Mouse (Mus musculus): ENCODE data around the gene Stxbp3. TPM values are rescaled to one million over a fixed set of nuclear protein-coding genes. Genes with fewer than 3 reads are reported as not detected.

Gene Stxbp3
- polyA plus RNA-seq, 1 experiment = not detected

GRCm38 (mm10) chr3:108751691-108752090 lies 88.6 kb downstream of the Stxbp3 start:
- Histone ChIP-seq H3K4me3 (ENCODE audit: insufficient read depth, low read depth, low read length) (no peak overlapping the region), H3K27ac (ENCODE audit: insufficient read depth, low read depth, low read length) (no peak overlapping the region), H3K4me1 (ENCODE audit: control insufficient read depth, insufficient read depth, low read length) (no peaks in the 10 kb centered on the region)
- TF ChIP-seq POLR2A (IDR thresholded peaks at IDR 0.05; ENCODE audit: insufficient read depth, low read depth, low read length) = no peak
- TF ChIP-seq CTCF (IDR thresholded peaks at IDR 0.05; ENCODE audit: insufficient read depth, low read depth, low read length) = no peak
- WGBS = 93% methylated on average over 6 of the region's 6 CpGs

DNA sequence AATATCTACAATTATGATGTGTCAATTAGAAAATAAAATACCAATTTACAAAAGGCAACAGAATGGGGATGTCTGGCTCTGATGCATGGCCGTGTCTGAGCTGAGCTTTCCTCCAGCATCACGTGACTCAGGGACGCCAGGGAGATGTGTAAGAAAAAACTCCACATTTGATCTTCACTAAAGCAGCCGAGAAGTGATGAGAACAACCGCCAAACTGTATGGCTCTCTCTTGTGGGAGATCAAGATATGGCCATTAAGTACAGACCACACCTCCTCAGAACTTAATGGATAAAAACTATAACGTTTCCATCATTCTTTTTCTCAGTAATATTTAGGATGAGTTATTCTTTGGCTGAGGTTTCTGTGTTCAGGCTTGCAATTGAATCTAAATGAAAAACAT lies 89.3 kb downstream of the Stxbp3 start:
- Histone ChIP-seq H3K27ac (ENCODE audit: insufficient read depth, low read depth, low read length) (no peak overlapping the region), H3K4me3 (ENCODE audit: insufficient read depth, low read depth, low read length) (no peak overlapping the region), H3K4me1 (ENCODE audit: control insufficient read depth, insufficient read depth, low read length) (no peaks in the 10 kb centered on the region)
- WGBS = 79% methylated on average over 6 of the region's 6 CpGs
- no peak for TF ChIP-seq POLR2A (IDR thresholded peaks at IDR 0.05; ENCODE audit: insufficient read depth, low read depth, low read length)

- WGBS = 83% methylated on average over 4 of the region's 4 CpGs
- H3K27ac ChIP-seq (ENCODE audit: insufficient read depth, low read depth, low read length) = no peak overlapping the region
Measured at GRCm38 (mm10) chr3:108744060-108744459, 96.3 kb downstream of the Stxbp3 start.

More at GRCm38 (mm10) chr3:108744060-108744459, 96.3 kb downstream of the Stxbp3 start:
- no peak overlapping the region for H3K4me3 ChIP-seq (ENCODE audit: insufficient read depth, low read depth, low read length)
- H3K4me1 ChIP-seq (ENCODE audit: control insufficient read depth, insufficient read depth, low read length) = no peaks in the 10 kb centered on the region
- TF ChIP-seq CTCF (IDR thresholded peaks at IDR 0.05; ENCODE audit: insufficient read depth, low read depth, low read length) = no peak
- TF ChIP-seq POLR2A (IDR thresholded peaks at IDR 0.05; ENCODE audit: insufficient read depth, low read depth, low read length) = no peak

Other genes with a start within 250 kb of the Stxbp3 start
- 109 TPM in 1 of 2 replicates, not detected in the other for gene Wdr47, start 249.2 kb downstream of the Stxbp3 start, polyA plus RNA-seq (2012; ENCODE audit: insufficient read depth, insufficient read length, low replicate concordance, missing spikeins)
- gene Clcc1, start 186.6 kb downstream of the Stxbp3 start, polyA plus RNA-seq (2012; ENCODE audit: insufficient read depth, insufficient read length, low replicate concordance, missing spikeins) = not detected in 2 replicates
- gene Gpsm2, start 118.2 kb downstream of the Stxbp3 start, polyA plus RNA-seq (2012; ENCODE audit: insufficient read depth, insufficient read length, low replicate concordance, missing spikeins) = not detected in 2 replicates
- gene Aknad1, start 100.9 kb downstream of the Stxbp3 start, polyA plus RNA-seq (2012; ENCODE audit: insufficient read depth, insufficient read length, low replicate concordance, missing spikeins) = not detected in 2 replicates
- not detected in 2 replicates for gene Fndc7, start 49.5 kb upstream of the Stxbp3 start, polyA plus RNA-seq (2012; ENCODE audit: insufficient read depth, insufficient read length, low replicate concordance, missing spikeins)
- gene Prpf38b, start 71.2 kb upstream of the Stxbp3 start, polyA plus RNA-seq (2012; ENCODE audit: insufficient read depth, insufficient read length, low replicate concordance, missing spikeins) = not detected in 2 replicates
- not detected in 2 replicates for gene Henmt1, start 99.3 kb upstream of the Stxbp3 start, polyA plus RNA-seq (2012; ENCODE audit: insufficient read depth, insufficient read length, low replicate concordance, missing spikeins)
- gene Gm9857, start 99.9 kb upstream of the Stxbp3 start, polyA plus RNA-seq (2012; ENCODE audit: insufficient read depth, insufficient read length, low replicate concordance, missing spikeins) = not detected in 2 replicates
- not detected in 2 replicates for gene Fam102b, start 187.1 kb upstream of the Stxbp3 start, polyA plus RNA-seq (2012; ENCODE audit: insufficient read depth, insufficient read length, low replicate concordance, missing spikeins)
- not detected in 2 replicates for gene Slc25a54, start 239.9 kb upstream of the Stxbp3 start, polyA plus RNA-seq (2012; ENCODE audit: insufficient read depth, insufficient read length, low replicate concordance, missing spikeins)

Data from olfactory bulb, adult 2 months (tissue).